Mouse (Mus musculus): Measurements from ENCODE around the gene Ggt1. TPM values are rescaled to one million over a fixed set of nuclear protein-coding genes. Genes with fewer than 3 reads are reported as not detected.
"Not testable (repeated sequence)": the region's sequence is repeated elsewhere in the genome, so short reads cannot be mapped to it uniquely, and the experiment has no call there.

Ggt1 gene
- total RNA-seq, 1 experiment from 2014 or later = 2.4 TPM

DNA sequence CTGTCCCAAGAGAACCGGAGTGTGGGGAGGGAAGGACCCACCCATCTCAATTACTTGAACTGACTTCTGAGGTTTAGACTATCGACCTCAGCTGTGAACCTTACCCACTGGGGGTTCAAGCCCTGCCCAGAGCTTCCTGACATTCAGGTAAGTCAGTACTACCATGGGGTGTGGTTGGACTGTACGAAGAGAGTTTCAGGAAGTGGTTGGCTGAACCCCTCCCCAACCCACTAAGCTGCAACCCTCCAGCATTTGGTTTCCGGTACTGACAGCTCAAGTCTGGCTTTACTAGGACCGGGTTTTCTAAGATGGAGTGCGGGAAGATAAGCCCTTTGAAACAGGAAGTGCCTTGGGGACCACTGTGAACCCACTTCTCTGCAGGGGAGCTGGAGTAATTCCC is 4.0 kb downstream of the Ggt1 start:
- peak; percentile 85 to 90 for ATAC-seq (replicated peaks in 1 of 2; ENCODE audit: insufficient read depth in 1 of 2, low FRiP score in 2 of 2, low TSS enrichment in 1 of 2, low read depth in 1 of 2, poor library complexity in 2 of 2, severe bottlenecking in 2 of 2)

- no peak for ATAC-seq (replicated peaks in 1 of 2; ENCODE audit: insufficient read depth in 1 of 2, low FRiP score in 2 of 2, low TSS enrichment in 1 of 2, low read depth in 1 of 2, poor library complexity in 2 of 2, severe bottlenecking in 2 of 2)
Measured at GRCm38 (mm10) chr10:75565906-75566305, 4.5 kb downstream of the Ggt1 start.

DNA sequence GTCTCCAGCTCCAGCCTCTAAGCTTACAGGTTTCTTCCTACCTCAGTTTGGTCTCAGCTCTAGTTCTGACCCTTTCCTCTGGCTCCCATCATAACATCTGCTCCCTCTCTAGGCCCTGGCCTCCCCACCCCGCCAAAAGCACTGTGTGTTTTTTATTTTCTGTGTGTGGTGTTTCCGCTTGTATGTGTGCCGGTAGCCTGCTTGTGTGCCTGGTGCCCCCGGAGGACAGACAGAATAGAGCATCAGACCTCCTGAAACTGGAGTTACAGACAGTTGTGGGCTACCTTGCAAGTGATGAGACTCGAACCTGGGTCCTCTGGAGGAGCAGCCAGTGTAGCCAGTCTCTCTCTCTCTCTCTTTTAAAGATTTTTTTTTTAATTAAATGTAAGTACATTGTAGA is 4.9 kb downstream of the Ggt1 start:
- no peak for ATAC-seq (replicated peaks in 1 of 2; ENCODE audit: insufficient read depth in 1 of 2, low FRiP score in 2 of 2, low TSS enrichment in 1 of 2, low read depth in 1 of 2, poor library complexity in 2 of 2, severe bottlenecking in 2 of 2)

DNA sequence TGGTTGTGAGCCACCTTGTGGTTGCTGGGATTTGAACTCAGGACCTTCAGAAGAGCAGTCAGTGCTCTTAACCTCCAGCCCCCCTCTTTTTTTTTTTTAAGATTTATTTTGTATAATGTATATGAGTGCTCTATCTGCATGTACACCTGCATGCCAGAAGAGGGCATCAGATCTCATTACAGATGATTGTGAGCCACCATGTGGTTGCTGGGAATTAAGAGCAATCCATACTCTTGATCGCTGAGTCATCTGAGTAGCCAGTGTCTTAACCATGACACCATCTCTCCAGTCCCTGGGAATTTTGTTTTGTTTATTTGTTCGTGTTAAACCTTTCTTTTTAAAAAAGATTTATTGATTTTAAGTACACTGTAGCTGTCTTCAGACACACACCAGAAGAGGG is 5.4 kb downstream of the Ggt1 start:
- ATAC-seq (replicated peaks in 1 of 2; ENCODE audit: insufficient read depth in 1 of 2, low FRiP score in 2 of 2, low TSS enrichment in 1 of 2, low read depth in 1 of 2, poor library complexity in 2 of 2, severe bottlenecking in 2 of 2) = not testable (repeated sequence)

- no peak for ATAC-seq (replicated peaks in 1 of 2; ENCODE audit: insufficient read depth in 1 of 2, low FRiP score in 2 of 2, low TSS enrichment in 1 of 2, low read depth in 1 of 2, poor library complexity in 2 of 2, severe bottlenecking in 2 of 2)
Measured at GRCm38 (mm10) chr10:75568029-75568428, 6.6 kb downstream of the Ggt1 start.

DNA sequence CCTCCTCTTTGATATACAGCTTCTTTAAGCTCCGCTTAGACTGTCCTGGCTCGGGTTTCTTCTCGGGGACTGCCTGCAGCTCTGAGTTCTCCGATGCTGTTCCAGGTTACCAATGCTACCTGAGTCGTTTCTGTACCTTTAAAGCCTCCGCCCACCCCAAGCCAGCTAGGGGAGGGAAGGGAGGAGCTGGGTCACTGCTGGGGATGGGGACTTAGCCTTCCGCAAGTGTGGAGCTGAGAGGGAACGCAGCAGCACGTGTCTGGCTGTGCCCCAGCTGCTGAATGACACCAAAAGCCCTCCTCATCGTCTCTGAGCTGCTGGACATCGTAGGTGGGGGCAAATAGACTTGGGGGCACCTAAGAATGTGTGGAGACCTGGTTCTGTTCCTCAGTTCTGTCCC is 7.0 kb downstream of the Ggt1 start:
- no peak for ATAC-seq (replicated peaks in 1 of 2; ENCODE audit: insufficient read depth in 1 of 2, low FRiP score in 2 of 2, low TSS enrichment in 1 of 2, low read depth in 1 of 2, poor library complexity in 2 of 2, severe bottlenecking in 2 of 2)

- ATAC-seq (replicated peaks in 1 of 2; ENCODE audit: insufficient read depth in 1 of 2, low FRiP score in 2 of 2, low TSS enrichment in 1 of 2, low read depth in 1 of 2, poor library complexity in 2 of 2, severe bottlenecking in 2 of 2) = no peak
Measured at GRCm38 (mm10) chr10:75568851-75569250, 7.4 kb downstream of the Ggt1 start.

GRCm38 (mm10) chr10:75570981-75571657 is 9.7 kb downstream of the Ggt1 start:
- no peak for ATAC-seq (replicated peaks in 1 of 2; ENCODE audit: insufficient read depth in 1 of 2, low FRiP score in 2 of 2, low TSS enrichment in 1 of 2, low read depth in 1 of 2, poor library complexity in 2 of 2, severe bottlenecking in 2 of 2)

DNA sequence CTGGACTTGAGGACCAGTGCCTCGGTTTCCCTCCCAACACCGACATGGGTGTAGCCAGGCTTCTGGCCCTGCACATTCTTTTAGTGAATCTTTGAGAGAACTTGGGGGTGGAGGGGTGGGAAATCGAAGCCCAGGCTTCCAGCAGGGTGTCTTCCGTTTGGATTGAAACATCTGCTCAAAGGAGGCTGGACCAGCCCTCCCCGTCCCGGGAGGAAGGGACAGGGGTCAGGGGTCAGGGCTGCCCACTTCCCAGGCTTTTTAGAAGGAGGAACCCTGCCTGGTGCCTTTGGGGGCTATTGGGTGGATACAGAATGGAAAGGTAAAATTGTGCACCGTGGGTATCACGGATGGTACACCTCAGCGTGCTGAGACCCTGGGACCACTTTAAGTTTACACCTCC is 10.5 kb downstream of the Ggt1 start:
- no peak for ATAC-seq (replicated peaks in 1 of 2; ENCODE audit: insufficient read depth in 1 of 2, low FRiP score in 2 of 2, low TSS enrichment in 1 of 2, low read depth in 1 of 2, poor library complexity in 2 of 2, severe bottlenecking in 2 of 2)

DNA sequence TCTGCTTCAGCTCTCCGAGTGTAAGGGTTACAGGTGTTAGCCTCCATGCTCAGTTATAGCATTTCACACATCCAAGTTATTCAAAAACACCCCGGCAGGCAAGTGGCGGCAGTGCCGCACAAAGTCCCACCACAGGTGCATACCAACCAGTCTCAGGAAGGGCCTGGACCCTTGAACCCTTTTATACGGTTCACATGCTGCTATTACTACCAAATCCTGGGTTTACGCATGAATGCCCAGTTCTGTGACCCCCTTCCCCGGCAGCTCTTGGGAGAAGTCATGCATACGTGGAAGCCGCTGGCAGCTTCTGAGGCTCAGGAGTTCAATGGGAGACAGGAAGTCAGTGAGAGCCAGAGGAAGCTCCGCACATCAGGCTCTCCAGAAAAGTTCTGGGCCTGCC is 11.8 kb downstream of the Ggt1 start:
- no peak for ATAC-seq (replicated peaks in 1 of 2; ENCODE audit: insufficient read depth in 1 of 2, low FRiP score in 2 of 2, low TSS enrichment in 1 of 2, low read depth in 1 of 2, poor library complexity in 2 of 2, severe bottlenecking in 2 of 2)

GRCm38 (mm10) chr10:75573965-75574364 is 12.6 kb downstream of the Ggt1 start:
- no peak for ATAC-seq (replicated peaks in 1 of 2; ENCODE audit: insufficient read depth in 1 of 2, low FRiP score in 2 of 2, low TSS enrichment in 1 of 2, low read depth in 1 of 2, poor library complexity in 2 of 2, severe bottlenecking in 2 of 2)

DNA sequence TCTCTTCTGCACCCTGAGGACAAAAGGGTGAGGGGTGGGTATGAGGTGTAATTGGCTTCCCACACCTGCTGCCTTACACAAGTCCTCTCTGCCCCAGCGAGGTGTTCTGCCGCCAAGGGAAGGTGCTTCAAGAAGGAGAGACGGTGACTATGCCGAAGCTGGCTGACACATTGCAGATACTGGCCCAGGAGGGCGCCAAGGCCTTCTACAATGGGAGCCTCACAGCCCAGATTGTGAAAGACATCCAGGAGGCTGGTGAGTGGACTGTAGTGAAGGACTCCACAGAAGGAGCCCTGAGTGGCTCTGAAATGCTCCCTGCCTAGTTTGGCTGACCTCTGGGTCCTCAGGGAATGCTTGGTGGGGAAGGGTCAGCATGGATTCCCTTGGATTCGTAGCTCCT is 17.7 kb downstream of the Ggt1 start:
- ATAC-seq (replicated peaks in 1 of 2; ENCODE audit: insufficient read depth in 1 of 2, low FRiP score in 2 of 2, low TSS enrichment in 1 of 2, low read depth in 1 of 2, poor library complexity in 2 of 2, severe bottlenecking in 2 of 2) = no peak

- ATAC-seq (replicated peaks in 1 of 2; ENCODE audit: insufficient read depth in 1 of 2, low FRiP score in 2 of 2, low TSS enrichment in 1 of 2, low read depth in 1 of 2, poor library complexity in 2 of 2, severe bottlenecking in 2 of 2) = peak; percentile 71 to 75; a peak in 3 of 4 replicates
Measured at GRCm38 (mm10) chr10:75585876-75586552, 24.6 kb downstream of the Ggt1 start.

GRCm38 (mm10) chr10:75586553-75586879 is 25.1 kb downstream of the Ggt1 start:
- no peak for ATAC-seq (replicated peaks in 1 of 2; ENCODE audit: insufficient read depth in 1 of 2, low FRiP score in 2 of 2, low TSS enrichment in 1 of 2, low read depth in 1 of 2, poor library complexity in 2 of 2, severe bottlenecking in 2 of 2)

DNA sequence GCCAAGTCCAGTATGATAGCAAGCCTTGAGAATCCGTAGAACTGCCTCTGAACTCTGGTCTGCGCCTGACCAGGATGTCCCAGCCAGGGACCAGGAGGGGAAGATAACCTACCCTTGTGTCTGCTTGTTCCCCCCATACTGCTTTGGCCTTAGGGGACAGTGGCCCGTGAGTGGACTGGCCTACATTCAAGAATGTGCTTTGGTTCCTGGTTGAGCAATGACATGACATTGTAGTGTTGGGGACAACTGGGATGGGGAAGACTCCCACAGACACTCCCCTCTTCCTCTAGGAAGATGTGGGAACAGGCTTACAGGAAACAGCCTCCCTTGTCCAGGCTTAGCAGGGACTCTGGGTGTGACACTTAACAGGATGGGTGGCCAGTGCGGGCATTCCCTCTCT is 26.4 kb downstream of the Ggt1 start:
- no peak for ATAC-seq (replicated peaks in 1 of 2; ENCODE audit: insufficient read depth in 1 of 2, low FRiP score in 2 of 2, low TSS enrichment in 1 of 2, low read depth in 1 of 2, poor library complexity in 2 of 2, severe bottlenecking in 2 of 2)

- ATAC-seq (replicated peaks in 1 of 2; ENCODE audit: insufficient read depth in 1 of 2, low FRiP score in 2 of 2, low TSS enrichment in 1 of 2, low read depth in 1 of 2, poor library complexity in 2 of 2, severe bottlenecking in 2 of 2) = no peak
Measured at GRCm38 (mm10) chr10:75588336-75588735, 26.9 kb downstream of the Ggt1 start.

- peak; percentile 28 to 49 for ATAC-seq (replicated peaks in 1 of 2; ENCODE audit: insufficient read depth in 1 of 2, low FRiP score in 2 of 2, low TSS enrichment in 1 of 2, low read depth in 1 of 2, poor library complexity in 2 of 2, severe bottlenecking in 2 of 2)
Measured at GRCm38 (mm10) chr10:75589129-75589528, 27.7 kb downstream of the Ggt1 start, which contains the start of gene Ggt5. Ggt5 (plus strand) TSS chr10:75589340.

GRCm38 (mm10) chr10:75589651-75590050 is 28.2 kb downstream of the Ggt1 start:
- peak in 1 of 2 experiments; percentile 9; a peak in 2 of 4 replicates for ATAC-seq (replicated peaks in 1 of 2; ENCODE audit: insufficient read depth in 1 of 2, low FRiP score in 2 of 2, low TSS enrichment in 1 of 2, low read depth in 1 of 2, poor library complexity in 2 of 2, severe bottlenecking in 2 of 2)

Data from hematopoietic stem cell, adult 5-6 weeks (primary cell).